Mouse (Mus musculus) small intestine, adult 2 months (tissue): ENCODE data around the gene Safb.

Experiments used
- CTCF ChIP-seq: fragments of 200-500 bp; IDR thresholded peaks from 2 replicates; pipeline ENCODE4 v1.5.1; 2012; ENCODE audit warnings: low read depth, mild to moderate bottlenecking, control low read depth, inconsistent platforms, low read length, moderate library complexity, mixed read lengths; ENCODE audit not compliant: insufficient replicate concordance, insufficient read length; ENCODE audit errors: extremely low read depth
- POLR2A ChIP-seq: fragments of 200-500 bp; IDR thresholded peaks from 2 replicates; pipeline ENCODE4 v1.6.1; 2012; ENCODE audit warnings: low read depth, mild to moderate bottlenecking, control low read depth, inconsistent platforms, low read length, moderate library complexity

- TF ChIP-seq POLR2A (no peak), CTCF (no peak)
Measured at GRCm38 (mm10) chr17:56627530-56628277, 43.1 kb downstream of the Safb start, which contains the start of gene Catsperd.
